Mouse (Mus musculus) olfactory bulb, adult 2 months (tissue): ENCODE data around the gene Smad5. TPM values are rescaled to one million over a fixed set of nuclear protein-coding genes. Genes with fewer than 3 reads are reported as not detected.
A peak's percentile ranks its signal among the peaks of the same experiment; 100 is the strongest.

Source experiments
- H3K27ac ChIP-seq: fragments of 200-500 bp; 2 replicates; pipeline ENCODE4 v1.5.1; 2012; ENCODE audit warnings: low read depth, low read length; ENCODE audit not compliant: insufficient read depth
- H3K4me1 ChIP-seq: fragments of 200-500 bp; 2 replicates; pipeline ENCODE4 v1.6.1; 2012; ENCODE audit warnings: low read length; ENCODE audit not compliant: control insufficient read depth, insufficient read depth
- H3K4me3 ChIP-seq: fragments of 200-500 bp; 2 replicates; pipeline ENCODE4 v1.5.1; 2012; ENCODE audit warnings: mild to moderate bottlenecking, low read depth, low read length, moderate library complexity; ENCODE audit not compliant: insufficient read depth
- CTCF ChIP-seq: fragments of 200-500 bp; IDR thresholded peaks from 2 replicates; pipeline ENCODE4 v1.5.1; 2012; ENCODE audit warnings: low read depth, mild to moderate bottlenecking, low read length, moderate library complexity; ENCODE audit not compliant: insufficient read depth
- POLR2A ChIP-seq: fragments of 200-500 bp; IDR thresholded peaks from 2 replicates; pipeline ENCODE4 v1.6.1; 2012; ENCODE audit warnings: mild to moderate bottlenecking, low read depth, low read length, moderate library complexity; ENCODE audit not compliant: insufficient read depth
- WGBS: fragments of 180-500 bp; shearing (Covaris S2); methylation state at CpG from one replicate; pipeline ENCODE4 v1.1.7; 2018; 5-methylcytosine and 5-hydroxymethylcytosine counted together
- polyA plus RNA-seq: library from polyadenylated mRNA; stranded (reverse); fragments of >200 nt; gene quantifications from 2 replicates; pipeline ENCODE4 v1.2.4, GENCODE M21; 2012; ENCODE audit warnings: low replicate concordance; ENCODE audit not compliant: missing spikeins, insufficient read depth, insufficient read length

Smad5 gene
- polyA plus RNA-seq, 1 experiment, result not detected

DNA sequence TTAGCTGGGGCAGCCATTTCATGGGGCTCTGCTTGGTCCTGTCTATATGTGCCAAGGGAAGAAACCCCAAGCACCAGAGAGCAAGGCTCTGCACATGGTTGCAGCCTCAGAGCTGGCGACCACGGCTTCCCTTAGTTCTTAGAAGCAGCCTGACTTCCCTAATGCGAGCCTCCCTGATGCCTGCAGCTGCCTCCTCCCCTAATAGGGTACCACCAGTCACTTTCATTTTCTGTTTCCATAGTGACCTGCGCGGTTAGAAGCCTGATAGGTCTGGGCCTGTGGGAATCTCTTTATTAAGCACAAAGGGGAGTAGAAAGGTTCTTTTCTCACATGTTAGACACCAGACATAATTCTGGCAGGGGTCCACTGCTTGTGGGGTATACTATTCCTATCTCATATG, 71.5 kb downstream of the Smad5 start:
- H3K27ac ChIP-seq, result peak overlapping the region; percentile 89
- no peak overlapping the region for H3K4me3 ChIP-seq
- H3K4me1 ChIP-seq, result peaks cover 53% of the 10 kb centered on the region
- TF ChIP-seq POLR2A, result no peak
- no peak for TF ChIP-seq CTCF
- 9% methylated on average over 5 of the region's 5 CpGs for WGBS

DNA sequence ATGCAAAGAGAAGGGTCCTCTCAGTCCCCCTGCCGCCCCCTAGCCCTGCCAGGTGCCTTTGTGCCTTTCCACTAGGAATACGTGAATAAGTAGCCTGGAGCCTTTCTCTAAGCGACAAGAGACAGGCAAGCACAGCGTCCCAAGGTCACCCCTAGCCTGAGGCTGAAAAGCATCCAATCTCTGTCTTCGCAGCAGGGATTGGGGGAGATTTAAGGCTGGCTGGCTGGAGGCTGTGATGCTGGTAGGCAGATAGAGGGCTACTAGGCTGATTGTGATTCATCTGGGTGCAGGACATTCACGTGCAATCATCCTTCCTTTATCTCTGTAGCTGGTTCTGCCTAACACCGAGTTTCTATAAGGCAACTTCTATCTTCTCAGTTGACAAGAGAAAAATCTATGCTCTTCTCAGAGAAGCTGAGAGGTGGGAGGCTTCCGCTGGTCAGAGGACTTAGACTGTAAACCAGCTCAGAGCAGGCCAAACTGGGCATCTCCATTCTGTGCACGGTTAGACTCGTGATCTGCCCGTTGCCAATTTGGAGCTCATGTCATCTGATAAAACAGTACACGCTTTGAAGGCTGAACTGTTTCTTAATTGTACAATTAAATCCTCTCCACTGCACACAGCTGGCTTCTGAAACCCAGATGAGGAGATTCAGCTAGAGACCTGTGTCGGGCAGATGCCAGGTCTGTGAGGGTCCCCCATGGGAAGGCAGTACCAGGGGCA, 78.1 kb downstream of the Smad5 start:
- H3K27ac ChIP-seq, result peak overlapping the region; percentile 80
- no peak for TF ChIP-seq CTCF
- TF ChIP-seq POLR2A, result no peak
- peaks cover 62% of the 10 kb centered on the region for H3K4me1 ChIP-seq
- H3K4me3 ChIP-seq, result peak overlapping the region; percentile 9; the same call in 1 of the 2 replicates
- WGBS, result 23% methylated on average over 13 of the region's 13 CpGs

DNA sequence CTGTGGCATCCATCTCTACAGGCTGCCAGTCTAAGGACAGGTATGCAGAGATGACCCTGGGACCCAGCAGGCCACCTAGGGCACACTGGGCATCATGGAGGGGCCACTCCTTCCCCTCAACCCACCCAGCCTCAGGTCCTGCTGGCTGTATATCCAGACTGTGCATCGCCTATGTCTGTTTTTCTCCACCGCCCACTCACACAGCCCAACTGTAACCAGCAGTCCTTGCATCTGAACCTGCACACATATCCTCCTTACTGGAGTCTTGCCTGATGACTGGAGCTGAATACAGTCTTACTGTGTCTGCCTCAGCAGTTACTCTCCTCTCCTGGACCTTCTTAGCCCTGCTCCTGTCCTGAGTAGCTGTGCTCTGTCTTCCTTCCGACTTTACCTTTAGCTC, 78.9 kb downstream of the Smad5 start:
- peaks cover 61% of the 10 kb centered on the region for H3K4me1 ChIP-seq
- TF ChIP-seq POLR2A (no peak), CTCF (no peak)
- 62% methylated on average over 3 of the region's 3 CpGs for WGBS
- peak overlapping the region; percentile 9 for H3K4me3 ChIP-seq
- H3K27ac ChIP-seq, result peak overlapping the region; percentile 80

DNA sequence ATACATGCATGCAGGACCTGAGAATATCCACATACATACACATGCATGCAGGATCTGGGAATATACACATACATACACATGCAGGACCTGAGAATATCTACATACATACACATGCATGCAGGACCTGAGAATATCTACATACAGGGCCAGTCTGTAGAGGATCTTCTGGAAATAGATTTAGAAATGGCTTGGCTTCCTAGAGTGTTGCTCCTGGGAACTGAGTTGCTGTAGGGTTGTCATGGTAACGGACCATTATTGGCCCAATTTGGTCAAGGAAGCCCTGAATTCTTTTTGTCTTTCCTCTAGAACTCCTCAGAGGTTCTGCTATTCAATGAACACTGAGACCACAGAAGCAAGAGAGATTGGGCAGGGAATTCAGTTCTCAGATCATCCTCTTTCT, 79.8 kb downstream of the Smad5 start:
- Histone ChIP-seq H3K27ac (peak overlapping the region; percentile 80), H3K4me3 (no peak overlapping the region), H3K4me1 (peaks cover 53% of the 10 kb centered on the region)
- 71% methylated on average over 1 of the region's 1 CpGs for WGBS
- no peak for TF ChIP-seq POLR2A
- no peak for TF ChIP-seq CTCF

DNA sequence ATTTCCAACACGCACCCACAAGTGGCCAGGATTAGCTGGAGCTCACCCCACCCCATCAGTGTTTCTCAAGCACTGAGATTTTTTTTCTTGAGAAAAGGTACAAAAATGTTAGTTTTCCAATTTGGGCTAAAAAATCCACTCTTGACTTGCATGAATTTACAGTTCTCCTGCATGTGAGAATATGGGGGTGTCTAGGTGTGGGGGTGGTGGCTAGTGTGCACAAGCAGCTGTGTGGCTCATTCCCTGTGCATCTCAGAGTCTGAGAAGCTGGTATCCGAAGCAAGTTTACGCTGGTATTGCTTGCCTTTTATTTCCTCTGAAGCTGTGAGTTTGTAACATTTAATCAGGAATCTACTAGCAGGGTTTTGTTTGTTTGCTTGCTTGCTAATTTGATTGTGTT, 87.9 kb downstream of the Smad5 start:
- Histone ChIP-seq H3K27ac (no peak overlapping the region), H3K4me3 (no peak overlapping the region), H3K4me1 (peaks cover 44% of the 10 kb centered on the region)
- no peak for TF ChIP-seq CTCF
- WGBS, result 53% methylated on average over 3 of the region's 3 CpGs

Other genes starting within 250 kb of the Smad5 start
- gene Il9, start 220.8 kb upstream of the Smad5 start, polyA plus RNA-seq, result not detected in 2 replicates
- gene Fbxl21, start 180.5 kb upstream of the Smad5 start, polyA plus RNA-seq, result not detected in 2 replicates
- not detected in 2 replicates for gene Lect2, start 154.5 kb upstream of the Smad5 start, polyA plus RNA-seq
- not detected in 2 replicates for gene Tgfbi, start 93.5 kb upstream of the Smad5 start, polyA plus RNA-seq
- not detected in 2 replicates for gene Gm45623, start 50.8 kb downstream of the Smad5 start, polyA plus RNA-seq
- not detected in 2 replicates for gene Trpc7, start 193.0 kb downstream of the Smad5 start, polyA plus RNA-seq